In genomic region chr16:44716305-44717140, GRCm38 (mm10) we compare ENCODE assay signal across 8 mouse cellular contexts. TPM values are rescaled to one million over a fixed set of nuclear protein-coding genes. Genes with fewer than 3 reads are reported as not detected.
A peak's percentile ranks its signal among the peaks of the same experiment; 100 is the strongest.
DNase-seq lines count a peak whose midpoint lies in the region; ATAC-seq and TF ChIP-seq lines count a peak whose summit lies in the region.

No protein-coding gene starts in this region.

- TF ChIP-seq CTCF in cerebellum, adult 2 months (IDR thresholded peaks at IDR 0.05; ENCODE audit: borderline replicate concordance, insufficient read depth, low read depth, low read length) = peak; percentile 43; the same call in 1 of the 2 replicates
- peak; percentile 73 for TF ChIP-seq CTCF in forebrain, postnatal 0 days (IDR thresholded peaks at IDR 0.05; ENCODE audit: low read depth)

- peak; percentile 88 for ATAC-seq in forebrain, postnatal 0 days
- ATAC-seq in megakaryocyte-erythroid progenitor cell, adult 5-6 weeks (replicated peaks; ENCODE audit: low FRiP score, low TSS enrichment, poor library complexity, severe bottlenecking) = peak; percentile 87
- no peak for ATAC-seq in erythroid progenitor cell, adult 5-6 weeks (replicated peaks; ENCODE audit: low FRiP score, poor library complexity, severe bottlenecking)

- no peak overlapping the region for H3K9ac ChIP-seq in forebrain, postnatal 0 days

- H3K4me3 ChIP-seq in cerebellum, adult 2 months (replicated peaks; ENCODE audit: insufficient read depth, low read depth, low read length) = peak overlapping the region; percentile 11
- H3K4me3 ChIP-seq in forebrain, postnatal 0 days (ENCODE audit: low read depth, low read length) = no peak overlapping the region

- DNase-seq in right cerebral cortex, adult 18-20 months = peak; percentile 27
- no peak for DNase-seq in right cerebral cortex, postnatal 4 days
- peak; percentile 69 to 85 for DNase-seq in cerebellum, adult 2 months
- peak; percentile 75 for DNase-seq in forebrain, postnatal 0 days
- peak; percentile 40 for DNase-seq in kidney, adult 11 months
- DNase-seq in MN1 (ENCODE audit: low spot score) = no peak

- peaks cover 12% of the 10 kb centered on the region; the same call in 1 of the 2 replicates for H3K4me1 ChIP-seq in cerebellum, adult 2 months (ENCODE audit: control insufficient read depth, insufficient read depth, low read length)
- H3K4me1 ChIP-seq in forebrain, postnatal 0 days (ENCODE audit: insufficient read depth) = no peaks in the 10 kb centered on the region

- no peaks in the 10 kb centered on the region for H3K9me3 ChIP-seq in forebrain, postnatal 0 days (ENCODE audit: low read length)

- H3K4me2 ChIP-seq in forebrain, postnatal 0 days (ENCODE audit: low read depth) = peak overlapping the region; percentile 8

- no peaks in the 10 kb centered on the region for H3K27me3 ChIP-seq in cerebellum, adult 2 months (ENCODE audit: control insufficient read depth, insufficient read depth, low read length)
- H3K27me3 ChIP-seq in forebrain, postnatal 0 days (ENCODE audit: insufficient read depth, low read length) = no peaks in the 10 kb centered on the region

- H3K27ac ChIP-seq in cerebellum, adult 2 months (ENCODE audit: insufficient read depth, low read length) = peak overlapping the region; percentile 76
- H3K27ac ChIP-seq in forebrain, postnatal 0 days (ENCODE audit: low read depth, low read length) = peak overlapping the region; percentile 3; the same call in 1 of the 2 replicates

- H3K36me3 ChIP-seq in forebrain, postnatal 0 days (ENCODE audit: insufficient read depth) = peaks cover 8% of the 10 kb centered on the region; the same call in 1 of the 2 replicates

- 7% methylated on average over 10 of the region's 10 CpGs for WGBS in cerebellum, adult 2 months
- 21% methylated on average over 10 of the region's 10 CpGs for WGBS in forebrain, postnatal 0 days

- no peak for TF ChIP-seq POLR2A in cerebellum, adult 2 months (IDR thresholded peaks at IDR 0.05; ENCODE audit: borderline replicate concordance, insufficient read depth, low read length)

RNA-seq across cellular contexts. Expression of gene Nepro, which starts 7.6 kb away (rescaled TPM):
- polyA plus RNA-seq in cerebellum, adult 2 months (2012; rRNA removed) = 3.9 and 5.0 TPM in 2 replicates
- 4.0 and 5.4 TPM in 2 replicates for total RNA-seq in forebrain, postnatal 0 days (2014; rRNA removed)
- 1.7 and 2.2 TPM in 2 replicates for polyA plus RNA-seq in forebrain, postnatal 0 days (2015; fragmentation: Nextera tagmentation; extraction: Ambion mirVana)
- 13.4 and 16.9 TPM in 2 replicates for total RNA-seq in megakaryocyte-erythroid progenitor cell, adult 5-6 weeks (2014; fragmentation: Nextera tagmentation)
- 19.5 and 22.0 TPM in 2 replicates for total RNA-seq in megakaryocyte-erythroid progenitor cell, adult 5-6 weeks (2017)
- 3.6 and 3.8 TPM in 2 replicates for total RNA-seq in erythroid progenitor cell, adult 5-6 weeks (2015; ENCODE audit: low replicate concordance)
- 2.6 and 3.7 TPM in 2 replicates for total RNA-seq in erythroid progenitor cell, adult 5-6 weeks (2017; ENCODE audit: low replicate concordance)

RNA-seq across cellular contexts. Expression of gene Gtpbp8, which starts 29.6 kb away (rescaled TPM):
- 19.2 and 22.5 TPM in 2 replicates for polyA plus RNA-seq in cerebellum, adult 2 months (2012; rRNA removed)
- 28.6 and 45.3 TPM in 2 replicates for total RNA-seq in forebrain, postnatal 0 days (2014; rRNA removed)
- 26.9 and 32.0 TPM in 2 replicates for polyA plus RNA-seq in forebrain, postnatal 0 days (2015; fragmentation: Nextera tagmentation; extraction: Ambion mirVana)
- 4.7 and 15.2 TPM in 2 replicates for total RNA-seq in megakaryocyte-erythroid progenitor cell, adult 5-6 weeks (2014; fragmentation: Nextera tagmentation)
- total RNA-seq in megakaryocyte-erythroid progenitor cell, adult 5-6 weeks (2017) = 5.7 and 6.1 TPM in 2 replicates
- 4.2 and 5.0 TPM in 2 replicates for total RNA-seq in erythroid progenitor cell, adult 5-6 weeks (2015; ENCODE audit: low replicate concordance)
- 3.5 and 5.0 TPM in 2 replicates for total RNA-seq in erythroid progenitor cell, adult 5-6 weeks (2017; ENCODE audit: low replicate concordance)

RNA-seq across cellular contexts. Expression of gene Cd200r1, which starts 49.0 kb away (rescaled TPM):
- 0.18 and 0.24 TPM in 2 replicates for polyA plus RNA-seq in cerebellum, adult 2 months (2012; rRNA removed)
- total RNA-seq in forebrain, postnatal 0 days (2014; rRNA removed) = 0.69 and 1.5 TPM in 2 replicates
- polyA plus RNA-seq in forebrain, postnatal 0 days (2015; fragmentation: Nextera tagmentation; extraction: Ambion mirVana) = 0.34 and 0.36 TPM in 2 replicates
- 2.2 and 4.4 TPM in 2 replicates for total RNA-seq in megakaryocyte-erythroid progenitor cell, adult 5-6 weeks (2014; fragmentation: Nextera tagmentation)
- total RNA-seq in megakaryocyte-erythroid progenitor cell, adult 5-6 weeks (2017) = 0.30 TPM in 1 of 2 replicates, not detected in the other
- 10.5 and 15.5 TPM in 2 replicates for total RNA-seq in erythroid progenitor cell, adult 5-6 weeks (2015; ENCODE audit: low replicate concordance)
- 5.1 TPM in 1 of 2 replicates, not detected in the other for total RNA-seq in erythroid progenitor cell, adult 5-6 weeks (2017; ENCODE audit: low replicate concordance)

Comparison
In these comparisons a context has a peak if more than half of its experiments do, and no peak if none do; other contexts are left out.
1. DNase-seq: peak in right cerebral cortex, adult 18-20 months (single experiment), cerebellum, adult 2 months (2 of 2), forebrain, postnatal 0 days (single experiment) and kidney, adult 11 months (single experiment); none in right cerebral cortex, postnatal 4 days (single experiment) and MN1 (single experiment).